Mouse (Mus musculus) midbrain, embryonic 10.5 days (tissue): Measurements from ENCODE around the gene Anapc13. TPM values are rescaled to one million over a fixed set of nuclear protein-coding genes. Genes with fewer than 3 reads are reported as not detected.
A peak's percentile ranks its signal among the peaks of the same experiment; 100 is the strongest.

Source experiments
- DNase-seq: peaks from one replicate; pipeline ENCODE4 v3.0.0-alpha.2; 2017; ENCODE audit warnings: low spot score
- H3K27ac ChIP-seq: fragments of 300-500 bp; sonication (generic); replicated peaks from 2 replicates; pipeline ENCODE4 v1.5.1; 2016; ENCODE audit warnings: mild to moderate bottlenecking
- H3K27me3 ChIP-seq: fragments of 300-500 bp; sonication (generic); 2 replicates; pipeline ENCODE4 v1.6.1; 2016; ENCODE audit warnings: low read depth, mild to moderate bottlenecking; ENCODE audit not compliant: poor library complexity, severe bottlenecking
- H3K36me3 ChIP-seq: fragments of 300-500 bp; sonication (generic); 2 replicates; pipeline ENCODE4 v1.6.1; 2016; ENCODE audit warnings: mild to moderate bottlenecking, moderate library complexity
- H3K4me1 ChIP-seq: fragments of 300-500 bp; sonication (generic); 2 replicates; pipeline ENCODE4 v1.6.1; 2016
- H3K4me3 ChIP-seq: fragments of 300-500 bp; sonication (generic); 2 replicates; pipeline ENCODE4 v1.5.1; 2016; ENCODE audit warnings: mild to moderate bottlenecking, moderate library complexity
- H3K9me3 ChIP-seq: fragments of 300-500 bp; sonication (generic); replicated peaks from 2 replicates; pipeline ENCODE4 v1.6.1; 2016; ENCODE audit warnings: mild to moderate bottlenecking
- WGBS: fragments of 180-500 bp; shearing (Covaris S2); methylation state at CpG from one replicate; pipeline ENCODE4 v1.1.7; 2016; 5-methylcytosine and 5-hydroxymethylcytosine counted together
- polyA plus RNA-seq: library from polyadenylated mRNA; unstranded; fragments of >200 nt; fragmentation: Nextera tagmentation; extraction: Ambion mirVana; gene quantifications from 2 replicates; pipeline ENCODE4 v1.2.1, GENCODE M21; 2016

Gene Anapc13
- polyA plus RNA-seq, 1 experiment from 2014 or later: 172 TPM

- WGBS: 7% methylated on average over 4 of the region's 4 CpGs
- H3K4me3 ChIP-seq: no peak overlapping the region
- peak overlapping the region; percentile 39; the same call in 1 of the 2 replicates for H3K27ac ChIP-seq
Observed at GRCm38 (mm10) chr9:102636553-102636952, 10.5 kb downstream of the Anapc13 start.

GRCm38 (mm10) chr9:102637115-102637514 is 11.0 kb downstream of the Anapc13 start:
- Histone ChIP-seq H3K27me3 (no peaks in the 10 kb centered on the region), H3K9me3 (no peaks in the 10 kb centered on the region), H3K27ac (peak overlapping the region; percentile 39), H3K36me3 (peaks cover 18% of the 10 kb centered on the region), H3K4me1 (peaks cover 22% of the 10 kb centered on the region), H3K4me3 (no peak overlapping the region)
- no peak for DNase-seq
- WGBS: 83% methylated on average over 4 of the region's 4 CpGs

More at GRCm38 (mm10) chr9:102636553-102636952, 10.5 kb downstream of the Anapc13 start:
- DNase-seq: peak; percentile 63
- Histone ChIP-seq H3K4me1 (peaks cover 22% of the 10 kb centered on the region), H3K27me3 (no peaks in the 10 kb centered on the region), H3K9me3 (no peaks in the 10 kb centered on the region), H3K36me3 (peaks cover 23% of the 10 kb centered on the region)

GRCm38 (mm10) chr9:102638963-102639362 is 12.9 kb downstream of the Anapc13 start:
- Histone ChIP-seq H3K4me3 (no peak overlapping the region), H3K27me3 (no peaks in the 10 kb centered on the region), H3K4me1 (peaks cover 39% of the 10 kb centered on the region), H3K9me3 (no peaks in the 10 kb centered on the region), H3K27ac (no peak overlapping the region), H3K36me3 (peaks cover 11% of the 10 kb centered on the region)
- DNase-seq: no peak
- WGBS: 79% methylated on average over 7 of the region's 7 CpGs

GRCm38 (mm10) chr9:102639510-102639909 is 13.4 kb downstream of the Anapc13 start:
- Histone ChIP-seq H3K27ac (no peak overlapping the region), H3K9me3 (no peaks in the 10 kb centered on the region), H3K36me3 (peaks cover 6% of the 10 kb centered on the region), H3K4me1 (peaks cover 45% of the 10 kb centered on the region), H3K4me3 (no peak overlapping the region), H3K27me3 (no peaks in the 10 kb centered on the region)
- no peak for DNase-seq
- 92% methylated on average over 8 of the region's 8 CpGs for WGBS

GRCm38 (mm10) chr9:102641531-102641930 is 15.4 kb downstream of the Anapc13 start:
- Histone ChIP-seq H3K36me3 (no peaks in the 10 kb centered on the region), H3K4me1 (peaks cover 61% of the 10 kb centered on the region), H3K27ac (no peak overlapping the region), H3K27me3 (no peaks in the 10 kb centered on the region), H3K4me3 (no peak overlapping the region), H3K9me3 (no peaks in the 10 kb centered on the region)
- 89% methylated on average over 6 of the region's 6 CpGs for WGBS
- DNase-seq: no peak

- 0 out of 2 replicates have a peak overlapping the region, but pooled peaks have one; percentile 28 for H3K4me3 ChIP-seq
- WGBS: 63% methylated on average over 8 of the region's 8 CpGs
Observed at GRCm38 (mm10) chr9:102643071-102643485, 17.0 kb downstream of the Anapc13 start.

GRCm38 (mm10) chr9:102643486-102644101 is 17.5 kb downstream of the Anapc13 start:
- peaks cover 46% of the 10 kb centered on the region for H3K4me1 ChIP-seq
- peak overlapping the region; percentile 28 for H3K4me3 ChIP-seq
- DNase-seq: peak; percentile 71
- WGBS: 20% methylated on average over 10 of the region's 10 CpGs
- no peaks in the 10 kb centered on the region for H3K27me3 ChIP-seq
- H3K27ac ChIP-seq: peak overlapping the region; percentile 79
- no peaks in the 10 kb centered on the region for H3K9me3 ChIP-seq
- H3K36me3 ChIP-seq: no peaks in the 10 kb centered on the region

More at GRCm38 (mm10) chr9:102643071-102643485, 17.0 kb downstream of the Anapc13 start:
- DNase-seq: peak; percentile 29
- Histone ChIP-seq H3K36me3 (no peaks in the 10 kb centered on the region), H3K4me1 (peaks cover 47% of the 10 kb centered on the region), H3K27ac (peak overlapping the region; percentile 79), H3K9me3 (no peaks in the 10 kb centered on the region), H3K27me3 (no peaks in the 10 kb centered on the region)

GRCm38 (mm10) chr9:102645119-102645695 is 19.1 kb downstream of the Anapc13 start:
- no peak for DNase-seq
- WGBS: 67% methylated on average over 3 of the region's 3 CpGs
- H3K9me3 ChIP-seq: no peaks in the 10 kb centered on the region
- peaks cover 49% of the 10 kb centered on the region for H3K4me1 ChIP-seq
- no peaks in the 10 kb centered on the region for H3K36me3 ChIP-seq
- peak overlapping the region; percentile 79 for H3K27ac ChIP-seq
- no peak overlapping the region for H3K4me3 ChIP-seq
- no peaks in the 10 kb centered on the region for H3K27me3 ChIP-seq

GRCm38 (mm10) chr9:102647010-102647409 is 20.9 kb downstream of the Anapc13 start:
- H3K4me3 ChIP-seq: no peak overlapping the region
- H3K36me3 ChIP-seq: no peaks in the 10 kb centered on the region
- H3K4me1 ChIP-seq: peaks cover 61% of the 10 kb centered on the region
- H3K9me3 ChIP-seq: no peaks in the 10 kb centered on the region
- no peaks in the 10 kb centered on the region for H3K27me3 ChIP-seq
- no peak overlapping the region for H3K27ac ChIP-seq
- 90% methylated on average over 6 of the region's 6 CpGs for WGBS
- DNase-seq: no peak

- Histone ChIP-seq H3K4me1 (peaks cover 33% of the 10 kb centered on the region), H3K9me3 (peaks cover 3% of the 10 kb centered on the region; the same call in 1 of the 2 replicates), H3K4me3 (no peak overlapping the region), H3K27ac (no peak overlapping the region), H3K27me3 (no peaks in the 10 kb centered on the region), H3K36me3 (no peaks in the 10 kb centered on the region)
- WGBS: 75% methylated on average over 17 of the region's 17 CpGs
- no peak for DNase-seq
Observed at GRCm38 (mm10) chr9:102649917-102650527, 23.9 kb downstream of the Anapc13 start.

GRCm38 (mm10) chr9:102650637-102651036 is 24.5 kb downstream of the Anapc13 start:
- H3K27me3 ChIP-seq: no peaks in the 10 kb centered on the region
- no peak overlapping the region for H3K27ac ChIP-seq
- peaks cover 3% of the 10 kb centered on the region; the same call in 1 of the 2 replicates for H3K9me3 ChIP-seq
- no peaks in the 10 kb centered on the region for H3K36me3 ChIP-seq
- DNase-seq: no peak
- WGBS: 69% methylated on average over 7 of the region's 7 CpGs
- H3K4me3 ChIP-seq: no peak overlapping the region
- peaks cover 27% of the 10 kb centered on the region for H3K4me1 ChIP-seq

- Histone ChIP-seq H3K4me1 (peaks cover 21% of the 10 kb centered on the region), H3K9me3 (peaks cover 3% of the 10 kb centered on the region; the same call in 1 of the 2 replicates), H3K4me3 (no peak overlapping the region), H3K36me3 (no peaks in the 10 kb centered on the region), H3K27me3 (no peaks in the 10 kb centered on the region), H3K27ac (no peak overlapping the region)
- DNase-seq: no peak
- WGBS: 81% methylated on average over 6 of the region's 6 CpGs
Observed at GRCm38 (mm10) chr9:102651199-102651720, 25.2 kb downstream of the Anapc13 start.
